Comparison of ENCODE assay signal across 20 mouse cellular contexts in genomic region chr1:169367316-169367715, GRCm38 (mm10).
"Had no signal": no experiment of that assay in that cellular context is flagged by ENCODE, and none has a peak within 500 bp of the region (broad histone marks: within the 10 kb centered on the region; RNA-seq: fewer than 3 reads in every experiment).

No protein-coding gene starts in this region.

- H3K36me3 ChIP-seq: limb, embryonic 12.5 days; limb, embryonic 15.5 days; midbrain, embryonic 13.5 days; neural tube, embryonic 15.5 days had no signal

- DNase-seq: left cerebral cortex, postnatal 4 days; liver, postnatal 0 days; lung, embryonic 14.5 days; right cerebral cortex, adult 18-20 months; right cerebral cortex, postnatal 14 days; right cerebral cortex, postnatal 4 days; thymus, adult 2 months; thymus, postnatal 14 days; thymus, postnatal 4 days had no signal

- H3K27ac ChIP-seq: limb, embryonic 12.5 days; limb, embryonic 15.5 days; liver, embryonic 14.5 days; macrophage; neural tube, embryonic 15.5 days; stomach, postnatal 0 days had no signal

- H3K4me3 ChIP-seq: limb, embryonic 12.5 days; limb, embryonic 15.5 days; midbrain, embryonic 13.5 days; myocyte; neural tube, embryonic 15.5 days had no signal

- ATAC-seq: intestine, postnatal 0 days; liver, postnatal 0 days; lung, postnatal 0 days had no signal

- H3K4me1 ChIP-seq: limb, embryonic 15.5 days had no signal

- H3K9ac ChIP-seq: limb, embryonic 12.5 days; limb, embryonic 15.5 days; liver, embryonic 14.5 days; liver, postnatal 0 days; lung, embryonic 14.5 days; midbrain, embryonic 13.5 days; neural tube, embryonic 15.5 days had no signal

- H3K27me3 ChIP-seq: limb, embryonic 12.5 days; limb, embryonic 15.5 days; midbrain, embryonic 13.5 days; neural tube, embryonic 15.5 days had no signal

- H3K9me3 ChIP-seq: limb, embryonic 12.5 days; limb, embryonic 15.5 days; midbrain, embryonic 13.5 days; neural tube, embryonic 15.5 days had no signal

- H3K4me2 ChIP-seq: limb, embryonic 12.5 days; limb, embryonic 15.5 days; liver, embryonic 11.5 days; lung, embryonic 14.5 days; midbrain, embryonic 13.5 days; neural tube, embryonic 15.5 days had no signal
